Mouse (Mus musculus) CH12.LX (cell line): Measurements from ENCODE around the gene Afap1.

Experiments used
- EP300 ChIP-seq: IDR thresholded peaks from 2 replicates; pipeline ENCODE4 v1.6.1; 2011; ENCODE audit warnings: low read length, improper control_type of control experiment
- KAT2A ChIP-seq: IDR thresholded peaks from 2 replicates; pipeline ENCODE4 v1.6.1; 2012; ENCODE audit warnings: low read length, improper control_type of control experiment, inconsistent platforms; ENCODE audit not compliant: insufficient replicate concordance
- MAFK ChIP-seq: IDR thresholded peaks from 2 replicates; pipeline ENCODE4 v1.6.1; 2011; ENCODE audit warnings: low read length, improper control_type of control experiment; ENCODE audit not compliant: insufficient replicate concordance
- MYC ChIP-seq: IDR thresholded peaks from 2 replicates; pipeline ENCODE4 v1.6.1; 2011; ENCODE audit warnings: low read depth, mild to moderate bottlenecking, improper control_type of control experiment, low read length
- POLR2A ChIP-seq: IDR thresholded peaks from 2 replicates; pipeline ENCODE4 v1.6.1; 2011; ENCODE audit warnings: low read depth, mild to moderate bottlenecking, improper control_type of control experiment, low read length
- RCOR1 ChIP-seq: conservative IDR thresholded peaks from 2 replicates; pipeline ENCODE4 v1.6.1; 2012; ENCODE audit warnings: low read depth, mild to moderate bottlenecking, inconsistent platforms, low read length, improper control_type of control experiment

GRCm38 (mm10) chr5:35981976-35982375, 88.9 kb downstream of the Afap1 start:
- TF ChIP-seq POLR2A (no peak), MAFK (peak; percentile 74; the same call in 1 of the 2 replicates), KAT2A (no peak), EP300 (no peak), MYC (peak; percentile 46; the same call in 1 of the 2 replicates), RCOR1 (no peak)
